Mouse (Mus musculus): ENCODE results near the gene Rsph14.

- TF ChIP-seq TAL1 (IDR thresholded peaks at IDR 0.05; ENCODE audit: low read length) (no peak), GATA1 (IDR thresholded peaks at IDR 0.05; ENCODE audit: low read length) (no peak)
Measured at GRCm38 (mm10) chr10:74994863-74995262, 37.5 kb downstream of the Rsph14 start.

Measured in erythroblast, embryonic 14.5 days (primary cell).